Mouse (Mus musculus) hindbrain, embryonic 12.5 days (tissue): ENCODE data around the gene Cdc42ep2. TPM values are rescaled to one million over a fixed set of nuclear protein-coding genes. Genes with fewer than 3 reads are reported as not detected.

Source experiments
- ATAC-seq: fragments of 200-750 bp; cut with Nextera tagmentation; 2 replicates; pipeline ENCODE4 v1.8.0; 2017; ENCODE audit warnings: moderate TSS enrichment; ENCODE audit not compliant: low FRiP score
- H3K27ac ChIP-seq: fragments of 300-500 bp; sonication (generic); 2 replicates; pipeline ENCODE4 v1.5.1; 2016; ENCODE audit warnings: mild to moderate bottlenecking
- H3K27me3 ChIP-seq: fragments of 300-500 bp; sonication (generic); 2 replicates; pipeline ENCODE4 v1.6.1; 2016; ENCODE audit warnings: mild to moderate bottlenecking
- H3K36me3 ChIP-seq: fragments of 300-500 bp; sonication (generic); 2 replicates; pipeline ENCODE4 v1.6.1; 2016; ENCODE audit warnings: mild to moderate bottlenecking
- H3K4me1 ChIP-seq: fragments of 300-500 bp; sonication (generic); 2 replicates; pipeline ENCODE4 v1.6.1; 2016
- H3K4me2 ChIP-seq: fragments of 300-500 bp; sonication (generic); replicated peaks from 2 replicates; pipeline ENCODE4 v1.6.1; 2016; ENCODE audit warnings: mild to moderate bottlenecking
- H3K4me3 ChIP-seq: fragments of 300-500 bp; sonication (generic); 2 replicates; pipeline ENCODE4 v1.5.1; 2016; ENCODE audit warnings: mild to moderate bottlenecking
- H3K9ac ChIP-seq: fragments of 300-500 bp; sonication (generic); 2 replicates; pipeline ENCODE4 v1.6.1; 2016; ENCODE audit warnings: mild to moderate bottlenecking, moderate library complexity
- H3K9me3 ChIP-seq: fragments of 300-500 bp; sonication (generic); replicated peaks from 2 replicates; pipeline ENCODE4 v1.6.1; 2016; ENCODE audit warnings: mild to moderate bottlenecking
- WGBS: fragments of 180-500 bp; shearing (Covaris S2); methylation state at CpG from one replicate; pipeline ENCODE4 v1.1.7; 2016; 5-methylcytosine and 5-hydroxymethylcytosine counted together
- polyA plus RNA-seq: library from polyadenylated mRNA; unstranded; fragments of >200 nt; fragmentation: Nextera tagmentation; extraction: Ambion mirVana; gene quantifications from 2 replicates; pipeline ENCODE4 v1.2.1, GENCODE M21; 2016

Gene Cdc42ep2
- polyA plus RNA-seq, 1 experiment from 2014 or later: 6.1 TPM

- H3K27me3 ChIP-seq: no peaks in the 10 kb centered on the region
- no peak for ATAC-seq
- no peaks in the 10 kb centered on the region for H3K36me3 ChIP-seq
- no peak overlapping the region for H3K4me3 ChIP-seq
- peaks cover 20% of the 10 kb centered on the region for H3K4me1 ChIP-seq
- no peaks in the 10 kb centered on the region for H3K9me3 ChIP-seq
- 0 out of 2 replicates have a peak overlapping the region, but pooled peaks have one; percentile 7 for H3K4me2 ChIP-seq
- WGBS: 72% methylated on average over 7 of the region's 7 CpGs
- 0 out of 2 replicates have a peak overlapping the region, but pooled peaks have one; percentile 24 for H3K27ac ChIP-seq
- 0 out of 2 replicates have a peak overlapping the region, but pooled peaks have one; percentile 3 for H3K9ac ChIP-seq
Measured at GRCm38 (mm10) chr19:5878362-5878722, 46.3 kb downstream of the Cdc42ep2 start.

GRCm38 (mm10) chr19:5877618-5878361, 46.8 kb downstream of the Cdc42ep2 start, which contains the start of gene Slc25a45:
Slc25a45 (plus strand) TSS chr19:5877808.
- Histone ChIP-seq H3K9ac (peak within 1 kb of the TSS; percentile 3; the same call in 1 of the 2 replicates), H3K27ac (0 out of 2 replicates have a peak within 1 kb of the TSS, but pooled peaks have one; percentile 24)
- peak; percentile 46; the same call in 1 of the 2 replicates for ATAC-seq

GRCm38 (mm10) chr19:5874969-5875480, 49.6 kb downstream of the Cdc42ep2 start, which contains the start of gene Frmd8:
Frmd8 (minus strand) TSS chr19:5875274.
- Histone ChIP-seq H3K27me3 (no peaks in the 10 kb centered on the region), H3K9me3 (no peaks in the 10 kb centered on the region), H3K36me3 (peaks cover 5% of the 10 kb centered on the region), H3K9ac (peak within 1 kb of the TSS; percentile 82), H3K4me2 (peak within 1 kb of the TSS; percentile 71), H3K4me3 (peak within 1 kb of the TSS; percentile 75), H3K4me1 (peaks cover 35% of the 10 kb centered on the region), H3K27ac (peak within 1 kb of the TSS; percentile 62)
- peak; percentile 87 for ATAC-seq
- under 1% methylated on average over 37 of the region's 37 CpGs for WGBS

More at GRCm38 (mm10) chr19:5877618-5878361, 46.8 kb downstream of the Cdc42ep2 start, which contains the start of gene Slc25a45:
- H3K4me2 ChIP-seq: 0 out of 2 replicates have a peak within 1 kb of the TSS, but pooled peaks have one; percentile 7
- no peak within 1 kb of the TSS for H3K4me3 ChIP-seq
- no peaks in the 10 kb centered on the region; the same call in 1 of the 2 replicates for H3K36me3 ChIP-seq
- 48% methylated on average over 15 of the region's 15 CpGs for WGBS
- no peaks in the 10 kb centered on the region for H3K9me3 ChIP-seq
- H3K27me3 ChIP-seq: no peaks in the 10 kb centered on the region
- peaks cover 20% of the 10 kb centered on the region for H3K4me1 ChIP-seq

DNA sequence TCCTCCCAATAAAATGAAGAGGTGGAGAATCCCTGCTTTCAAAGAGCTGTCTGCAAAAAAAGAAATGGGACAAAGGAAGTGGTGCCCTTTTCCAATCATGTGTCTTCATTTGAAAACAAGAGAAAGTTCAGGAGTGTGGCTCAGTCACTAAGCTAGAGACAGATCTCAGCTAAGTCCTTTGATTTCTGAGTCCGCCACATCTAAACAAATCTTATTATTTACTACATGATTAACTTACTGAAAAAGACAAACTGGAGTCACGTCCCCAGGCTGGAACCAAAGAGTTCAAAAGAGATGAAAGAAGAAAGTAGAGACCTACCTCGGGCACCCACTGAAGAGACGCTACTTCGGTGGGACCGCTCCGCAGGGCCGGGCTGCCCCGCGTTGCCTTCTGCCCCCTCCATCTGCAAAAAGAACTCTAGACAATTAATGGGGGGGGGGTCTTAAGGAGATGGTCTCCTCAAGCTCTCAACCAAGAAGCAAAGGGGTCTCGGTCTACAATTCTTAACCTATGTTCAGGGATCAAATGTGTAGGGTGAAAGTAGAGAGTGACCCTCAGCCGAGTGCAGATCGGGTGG, 50.1 kb downstream of the Cdc42ep2 start:
- 14% methylated on average over 13 of the region's 13 CpGs for WGBS
- H3K27ac ChIP-seq: no peak overlapping the region

DNA sequence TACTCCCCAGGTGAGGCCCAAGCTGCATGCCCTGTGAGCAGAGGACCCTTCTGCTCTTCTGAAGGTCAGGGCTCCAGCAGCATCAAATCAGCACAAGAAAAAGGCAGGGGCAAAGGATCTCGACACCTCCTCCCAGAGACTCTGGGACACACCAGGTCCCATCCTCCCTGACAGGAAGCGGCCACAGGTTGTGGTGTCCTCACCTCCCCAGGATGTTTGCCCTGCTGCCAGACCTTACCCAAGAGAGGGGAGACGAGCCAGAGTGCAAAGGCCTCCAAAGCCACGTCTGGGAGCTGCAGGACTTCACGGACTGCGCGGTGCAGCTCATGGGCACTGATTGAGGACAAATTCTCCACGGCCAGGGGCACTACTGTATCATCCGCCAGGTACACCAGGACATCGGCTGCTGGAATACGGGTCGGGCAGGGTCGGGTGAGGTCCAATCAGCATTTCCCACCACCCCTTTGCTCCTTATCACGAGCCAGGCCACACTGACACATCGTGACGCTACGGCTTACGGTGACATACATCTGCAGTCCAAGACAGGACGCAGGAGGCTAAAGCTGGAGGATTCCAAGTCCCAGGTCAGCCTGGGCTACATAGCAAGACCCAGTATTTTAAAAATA, 51.6 kb downstream of the Cdc42ep2 start:
- Histone ChIP-seq H3K27me3 (no peaks in the 10 kb centered on the region), H3K9ac (peak overlapping the region; percentile 15; the same call in 1 of the 2 replicates), H3K4me1 (peaks cover 35% of the 10 kb centered on the region), H3K36me3 (peaks cover 19% of the 10 kb centered on the region), H3K4me3 (no peak overlapping the region), H3K9me3 (no peaks in the 10 kb centered on the region), H3K4me2 (no peak overlapping the region), H3K27ac (no peak overlapping the region)
- ATAC-seq: no peak
- WGBS: 90% methylated on average over 19 of the region's 19 CpGs

More for the DNA sequence above, 50.1 kb downstream of the Cdc42ep2 start:
- Histone ChIP-seq H3K36me3 (peaks cover 5% of the 10 kb centered on the region), H3K9me3 (no peaks in the 10 kb centered on the region), H3K27me3 (no peaks in the 10 kb centered on the region), H3K4me3 (peak overlapping the region; percentile 75), H3K9ac (peak overlapping the region; percentile 82), H3K4me1 (peaks cover 35% of the 10 kb centered on the region), H3K4me2 (peak overlapping the region; percentile 71)
- ATAC-seq: 0 out of 2 replicates have a peak, but pooled peaks have one; percentile 3

- Histone ChIP-seq H3K4me1 (peaks cover 32% of the 10 kb centered on the region), H3K9me3 (no peaks in the 10 kb centered on the region), H3K4me3 (no peak overlapping the region), H3K27ac (no peak overlapping the region), H3K36me3 (peaks cover 24% of the 10 kb centered on the region), H3K9ac (peak overlapping the region; percentile 15; the same call in 1 of the 2 replicates), H3K27me3 (no peaks in the 10 kb centered on the region), H3K4me2 (no peak overlapping the region; the same call in 1 of the 2 replicates)
- 91% methylated on average over 4 of the region's 4 CpGs for WGBS
- ATAC-seq: no peak
Measured at GRCm38 (mm10) chr19:5872528-5872927, 52.1 kb downstream of the Cdc42ep2 start.

DNA sequence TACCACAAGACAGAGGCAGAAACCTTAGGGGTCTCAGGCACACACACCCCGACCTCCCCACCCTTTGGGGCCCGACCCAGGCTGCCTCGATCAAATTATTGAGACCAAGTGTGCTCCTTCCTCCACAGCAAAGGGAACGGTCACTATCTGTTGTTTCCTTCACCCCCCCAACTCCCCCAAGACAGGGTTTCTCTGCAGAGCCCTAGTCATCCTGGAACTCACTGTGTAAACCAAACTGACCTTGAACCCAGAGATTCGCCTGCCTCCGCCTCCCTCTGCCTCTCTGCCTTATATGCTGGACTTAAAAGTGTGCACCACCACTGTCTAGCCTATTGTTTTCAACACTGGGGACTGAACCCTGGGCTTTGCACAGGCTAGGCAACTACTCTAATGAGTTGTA, 52.9 kb downstream of the Cdc42ep2 start:
- ATAC-seq: no peak
- H3K9me3 ChIP-seq: no peaks in the 10 kb centered on the region
- no peaks in the 10 kb centered on the region for H3K27me3 ChIP-seq
- 48% methylated on average over 6 of the region's 6 CpGs for WGBS
- H3K4me1 ChIP-seq: peaks cover 32% of the 10 kb centered on the region
- peak overlapping the region; percentile 35 for H3K4me2 ChIP-seq
- H3K9ac ChIP-seq: peak overlapping the region; percentile 54
- H3K36me3 ChIP-seq: peaks cover 32% of the 10 kb centered on the region
- H3K4me3 ChIP-seq: no peak overlapping the region
- peak overlapping the region; percentile 60 for H3K27ac ChIP-seq

GRCm38 (mm10) chr19:5871273-5871672, 53.3 kb downstream of the Cdc42ep2 start:
- H3K27me3 ChIP-seq: no peaks in the 10 kb centered on the region
- peak overlapping the region; percentile 54 for H3K9ac ChIP-seq
- H3K4me3 ChIP-seq: no peak overlapping the region
- ATAC-seq: 0 out of 2 replicates have a peak, but pooled peaks have one; percentile 30
- peaks cover 33% of the 10 kb centered on the region for H3K36me3 ChIP-seq
- peak overlapping the region; percentile 35 for H3K4me2 ChIP-seq
- peaks cover 32% of the 10 kb centered on the region for H3K4me1 ChIP-seq
- peak overlapping the region; percentile 60 for H3K27ac ChIP-seq
- WGBS: 7% methylated on average over 7 of the region's 7 CpGs
- H3K9me3 ChIP-seq: no peaks in the 10 kb centered on the region

DNA sequence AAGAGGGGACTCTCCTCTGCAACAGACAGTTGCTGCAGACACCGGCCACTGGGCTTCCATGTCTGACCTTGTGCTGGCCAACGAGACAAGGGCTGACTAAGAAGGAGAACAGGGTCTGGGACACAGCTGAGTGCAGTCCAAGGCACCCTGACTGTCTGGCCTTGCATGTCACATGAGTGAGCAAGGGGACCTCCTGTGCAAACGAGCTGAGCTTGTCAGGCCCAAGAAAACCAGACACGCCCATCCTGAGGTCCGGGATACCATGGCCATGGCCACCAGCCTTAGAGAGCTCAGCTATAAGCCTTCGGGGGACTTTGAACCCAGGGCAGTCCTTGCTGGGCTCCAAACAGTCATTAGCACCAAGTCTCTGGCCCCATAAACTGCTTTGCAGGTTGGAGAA, 56.5 kb downstream of the Cdc42ep2 start:
- no peak overlapping the region for H3K4me2 ChIP-seq
- H3K4me1 ChIP-seq: peaks cover 15% of the 10 kb centered on the region
- no peak overlapping the region for H3K27ac ChIP-seq
- H3K9me3 ChIP-seq: no peaks in the 10 kb centered on the region
- no peak for ATAC-seq
- no peak overlapping the region for H3K9ac ChIP-seq
- peaks cover 63% of the 10 kb centered on the region for H3K36me3 ChIP-seq
- no peaks in the 10 kb centered on the region for H3K27me3 ChIP-seq
- WGBS: 83% methylated on average over 6 of the region's 6 CpGs
- no peak overlapping the region for H3K4me3 ChIP-seq
